Mouse (Mus musculus): ENCODE measurements around the gene Dll1. TPM values are rescaled to one million over a fixed set of nuclear protein-coding genes. Genes with fewer than 3 reads are reported as not detected.

Gene Dll1
- 14.2 and 16.0 TPM in 2 replicates for polyA plus RNA-seq (2015; fragmentation: Nextera tagmentation; extraction: Ambion mirVana)

- Histone ChIP-seq H3K27ac (peak within 1 kb of the TSS; percentile 69; the same call in 1 of the 2 replicates), H3K4me1 (peaks cover 35% of the 10 kb centered on the region), H3K9me3 (no peaks in the 10 kb centered on the region), H3K36me3 (no peaks in the 10 kb centered on the region), H3K4me2 (peak within 1 kb of the TSS; percentile 99), H3K27me3 (replicated peaks) (peaks cover 22% of the 10 kb centered on the region), H3K4me3 (replicated peaks) (peak within 1 kb of the TSS; percentile 63), H3K9ac (peak within 1 kb of the TSS; percentile 52; the same call in 1 of the 2 replicates)
- ATAC-seq (ENCODE audit: insufficient read depth, low FRiP score, low read depth) = no peak
- under 1% methylated on average over 36 of the region's 36 CpGs for WGBS
These were observed at the start of gene Dll1 for GRCm38 (mm10) chr17:15376494-15377181. Gene Dll1 (minus strand): TSS chr17:15376872.

DNA sequence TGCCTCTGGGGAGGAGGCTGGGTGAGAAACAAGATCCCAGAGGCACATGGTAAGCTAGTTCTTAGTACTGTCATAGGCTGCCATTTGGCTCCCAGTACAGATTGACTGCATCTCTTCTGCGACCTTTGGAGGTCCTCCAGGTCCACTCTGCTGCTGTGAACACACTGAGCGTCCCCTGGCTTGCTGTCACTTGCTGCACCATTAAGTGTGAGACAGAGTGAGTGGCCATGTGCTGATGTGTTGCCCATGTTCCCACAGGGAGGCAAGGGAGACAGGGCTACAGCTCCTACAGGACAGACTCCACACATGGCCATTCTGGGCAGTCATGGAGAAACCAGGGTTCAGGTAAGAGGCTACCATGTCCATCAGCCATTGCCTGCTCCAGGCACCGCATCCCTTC lies 49.3 kb upstream of the Dll1 start:
- Histone ChIP-seq H3K9ac (no peak overlapping the region), H3K27ac (no peak overlapping the region), H3K4me1 (no peaks in the 10 kb centered on the region), H3K4me2 (no peak overlapping the region), H3K27me3 (replicated peaks) (no peaks in the 10 kb centered on the region), H3K9me3 (no peaks in the 10 kb centered on the region), H3K36me3 (peaks cover 54% of the 10 kb centered on the region), H3K4me3 (replicated peaks) (no peak overlapping the region)
- 82% methylated on average over 3 of the region's 3 CpGs for WGBS
- ATAC-seq (ENCODE audit: insufficient read depth, low FRiP score, low read depth) = no peak

GRCm38 (mm10) chr17:15423080-15423765 lies 46.6 kb upstream of the Dll1 start:
- no peak for ATAC-seq (ENCODE audit: insufficient read depth, low FRiP score, low read depth)
- Histone ChIP-seq H3K4me1 (no peaks in the 10 kb centered on the region), H3K9ac (no peak overlapping the region), H3K9me3 (no peaks in the 10 kb centered on the region), H3K4me3 (replicated peaks) (no peak overlapping the region), H3K27me3 (replicated peaks) (no peaks in the 10 kb centered on the region), H3K27ac (no peak overlapping the region), H3K36me3 (peaks cover 53% of the 10 kb centered on the region), H3K4me2 (no peak overlapping the region)
- whole genome bisulfite sequencing = 67% methylated on average over 8 of the region's 8 CpGs

DNA sequence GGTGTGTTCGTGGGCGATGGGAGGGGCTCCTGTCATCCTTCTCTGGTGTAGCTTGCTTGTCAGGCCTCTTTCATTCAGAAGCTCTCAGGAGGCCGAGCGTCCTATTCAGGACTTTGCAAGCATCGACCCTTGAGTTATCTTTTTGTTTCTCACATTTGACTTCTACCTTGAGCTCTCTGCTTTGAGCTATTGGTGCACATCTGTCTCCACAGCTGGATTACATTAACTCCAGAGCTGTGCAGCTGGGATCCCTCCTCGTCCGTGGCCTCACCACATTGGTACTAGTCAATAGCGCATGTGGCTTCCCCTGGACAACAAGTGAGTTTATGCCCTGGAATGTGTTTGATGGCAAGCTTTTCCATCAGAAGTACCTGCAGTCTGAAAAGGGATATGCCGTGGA lies 46.0 kb upstream of the Dll1 start:
- Histone ChIP-seq H3K9me3 (no peaks in the 10 kb centered on the region), H3K4me1 (no peaks in the 10 kb centered on the region), H3K36me3 (peaks cover 58% of the 10 kb centered on the region), H3K4me3 (replicated peaks) (no peak overlapping the region), H3K27me3 (replicated peaks) (no peaks in the 10 kb centered on the region), H3K4me2 (no peak overlapping the region), H3K9ac (no peak overlapping the region), H3K27ac (no peak overlapping the region)
- 93% methylated on average over 9 of the region's 9 CpGs for WGBS
- ATAC-seq (ENCODE audit: insufficient read depth, low FRiP score, low read depth) = no peak

- Histone ChIP-seq H3K4me2 (no peak overlapping the region), H3K27ac (no peak overlapping the region), H3K4me3 (replicated peaks) (no peak overlapping the region), H3K9ac (no peak overlapping the region), H3K27me3 (replicated peaks) (no peaks in the 10 kb centered on the region), H3K9me3 (no peaks in the 10 kb centered on the region), H3K36me3 (peaks cover 59% of the 10 kb centered on the region), H3K4me1 (no peaks in the 10 kb centered on the region)
- whole genome bisulfite sequencing = 96% methylated on average over 6 of the region's 6 CpGs
- no peak for ATAC-seq (ENCODE audit: insufficient read depth, low FRiP score, low read depth)
These were observed 44.8 kb upstream of the Dll1 start for GRCm38 (mm10) chr17:15421446-15421845.

DNA sequence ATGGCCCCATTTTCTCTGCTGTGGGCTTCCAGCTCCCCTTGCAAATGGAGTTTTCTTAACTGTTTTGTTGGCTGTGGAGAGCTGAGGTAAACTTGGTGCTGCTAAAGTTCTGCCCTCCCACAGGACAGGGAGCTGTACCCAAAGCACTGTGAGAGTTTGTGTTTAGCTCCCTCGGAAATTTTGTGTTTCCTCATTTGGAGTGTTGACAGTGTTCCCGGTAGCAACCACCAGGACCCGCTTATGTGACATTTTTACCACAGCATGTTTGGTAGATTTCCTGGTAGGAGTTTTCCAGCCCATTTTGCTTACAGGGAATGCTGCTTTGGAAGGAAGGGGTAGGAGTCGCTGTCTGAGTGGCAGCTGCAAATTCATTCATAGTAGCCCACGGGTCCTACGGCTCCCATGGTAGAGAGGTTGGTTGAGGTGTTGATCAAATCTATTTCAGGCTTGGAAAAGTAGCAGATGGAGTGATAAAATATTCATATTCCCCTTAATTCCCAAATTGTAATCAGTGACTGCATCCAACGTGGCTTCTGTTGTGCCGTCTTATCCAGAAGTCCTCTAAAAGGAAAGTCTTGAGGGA lies 43.4 kb upstream of the Dll1 start:
- Histone ChIP-seq H3K4me2 (no peak overlapping the region), H3K27ac (no peak overlapping the region), H3K4me3 (replicated peaks) (no peak overlapping the region), H3K27me3 (replicated peaks) (no peaks in the 10 kb centered on the region), H3K36me3 (peaks cover 51% of the 10 kb centered on the region), H3K9me3 (no peaks in the 10 kb centered on the region), H3K4me1 (no peaks in the 10 kb centered on the region), H3K9ac (no peak overlapping the region)
- ATAC-seq (ENCODE audit: insufficient read depth, low FRiP score, low read depth) = no peak
- 90% methylated on average over 8 of the region's 8 CpGs for WGBS

GRCm38 (mm10) chr17:15419534-15419933 lies 42.9 kb upstream of the Dll1 start:
- Histone ChIP-seq H3K36me3 (peaks cover 51% of the 10 kb centered on the region), H3K4me2 (no peak overlapping the region), H3K4me3 (replicated peaks) (no peak overlapping the region), H3K27ac (no peak overlapping the region), H3K9me3 (no peaks in the 10 kb centered on the region), H3K9ac (no peak overlapping the region), H3K4me1 (no peaks in the 10 kb centered on the region), H3K27me3 (replicated peaks) (no peaks in the 10 kb centered on the region)
- 88% methylated on average over 8 of the region's 8 CpGs for WGBS
- no peak for ATAC-seq (ENCODE audit: insufficient read depth, low FRiP score, low read depth)

DNA sequence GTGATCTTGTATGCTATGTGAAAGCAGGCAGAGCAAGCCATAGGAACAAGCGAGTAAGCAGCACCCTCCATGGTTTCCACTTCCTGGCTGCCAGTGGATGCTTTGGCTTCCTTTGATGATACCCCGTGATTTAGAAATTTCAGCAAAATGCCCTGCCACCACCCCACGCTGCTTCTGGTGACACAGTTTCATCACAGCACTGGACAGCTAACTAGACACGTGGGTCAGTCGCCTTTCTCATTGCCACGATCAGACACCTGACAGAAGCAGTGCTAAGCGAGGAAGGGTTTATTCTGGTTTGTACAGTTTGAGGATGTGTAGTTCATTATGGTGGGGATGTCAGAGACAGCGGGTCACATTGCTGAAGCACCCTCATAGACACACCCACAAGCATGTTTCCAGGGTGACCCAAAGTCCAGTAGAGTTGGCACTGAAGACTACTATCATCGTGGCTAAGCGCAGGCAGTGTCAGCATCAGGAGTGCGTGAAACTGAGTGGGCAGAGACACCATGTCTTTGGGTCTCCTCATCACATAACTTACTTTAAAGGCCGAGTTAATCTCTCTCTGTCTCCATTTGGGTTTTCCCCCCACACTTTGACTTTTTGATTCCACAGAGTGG lies 40.0 kb upstream of the Dll1 start:
- H3K27me3 ChIP-seq (replicated peaks) = no peaks in the 10 kb centered on the region
- H3K9ac ChIP-seq = no peak overlapping the region
- 90% methylated on average over 12 of the region's 12 CpGs for WGBS
- H3K36me3 ChIP-seq = peaks cover 33% of the 10 kb centered on the region
- ATAC-seq (ENCODE audit: insufficient read depth, low FRiP score, low read depth) = no peak
- no peak overlapping the region for H3K27ac ChIP-seq
- H3K4me3 ChIP-seq (replicated peaks) = no peak overlapping the region
- no peak overlapping the region for H3K4me2 ChIP-seq
- H3K9me3 ChIP-seq = no peaks in the 10 kb centered on the region
- no peaks in the 10 kb centered on the region for H3K4me1 ChIP-seq

DNA sequence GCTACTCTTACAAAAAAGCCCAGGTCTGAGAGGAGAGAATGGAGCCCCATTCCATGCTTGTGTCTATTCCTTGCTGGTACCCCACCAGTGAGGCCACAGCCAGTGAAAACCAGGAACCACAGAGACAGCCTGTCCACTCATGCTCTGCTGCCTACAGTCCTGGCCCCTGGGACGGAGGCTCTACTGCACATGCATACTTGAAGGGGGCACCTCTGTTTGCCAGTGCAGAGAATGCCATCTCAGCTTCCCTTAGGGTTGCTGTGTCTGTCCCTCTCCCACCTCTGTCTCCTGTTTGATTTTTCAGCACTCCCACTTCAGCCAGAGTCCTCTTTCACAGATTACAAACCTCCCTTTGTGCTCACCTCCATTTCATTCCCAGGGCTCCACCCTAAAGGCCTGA lies 34.2 kb upstream of the Dll1 start:
- no peak overlapping the region for H3K9ac ChIP-seq
- no peak for ATAC-seq (ENCODE audit: insufficient read depth, low FRiP score, low read depth)
- H3K4me3 ChIP-seq (replicated peaks) = no peak overlapping the region
- no peaks in the 10 kb centered on the region for H3K27me3 ChIP-seq (replicated peaks)
- WGBS = 91% methylated on average over 1 of the region's 1 CpGs
- H3K36me3 ChIP-seq = peaks cover 38% of the 10 kb centered on the region
- H3K4me1 ChIP-seq = no peaks in the 10 kb centered on the region
- no peak overlapping the region for H3K27ac ChIP-seq
- H3K9me3 ChIP-seq = no peaks in the 10 kb centered on the region
- H3K4me2 ChIP-seq = no peak overlapping the region

DNA sequence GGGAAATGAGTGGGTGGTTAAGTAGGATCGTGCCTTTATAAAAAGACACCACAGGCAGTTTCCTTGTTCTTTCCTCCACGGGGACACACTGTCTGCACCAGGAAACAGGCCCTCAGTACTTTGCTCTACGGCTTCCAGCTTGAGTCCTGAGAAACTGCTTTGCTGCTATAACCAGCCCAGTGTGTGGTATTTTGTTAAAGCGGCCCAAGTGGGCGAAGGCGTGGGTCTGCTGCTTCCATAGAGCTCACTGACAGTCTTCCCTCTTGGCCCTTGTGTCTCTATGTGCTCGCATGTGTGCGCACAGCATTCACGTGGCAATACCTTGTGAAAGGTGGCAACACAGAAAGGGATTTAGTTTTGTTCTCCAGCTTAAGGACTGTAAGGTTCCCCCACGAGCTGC lies 32.6 kb upstream of the Dll1 start:
- peaks cover 31% of the 10 kb centered on the region; the same call in 1 of the 2 replicates for H3K36me3 ChIP-seq
- 90% methylated on average over 10 of the region's 10 CpGs for WGBS

GRCm38 (mm10) chr17:15406576-15406975 lies 29.9 kb upstream of the Dll1 start:
- Histone ChIP-seq H3K27ac (no peak overlapping the region), H3K4me2 (no peak overlapping the region), H3K4me1 (no peaks in the 10 kb centered on the region), H3K4me3 (replicated peaks) (no peak overlapping the region), H3K9ac (no peak overlapping the region), H3K36me3 (peaks cover 49% of the 10 kb centered on the region), H3K9me3 (no peaks in the 10 kb centered on the region), H3K27me3 (replicated peaks) (no peaks in the 10 kb centered on the region)
- 79% methylated on average over 2 of the region's 2 CpGs for WGBS
- no peak for ATAC-seq (ENCODE audit: insufficient read depth, low FRiP score, low read depth)

More for the DNA sequence above, 32.6 kb upstream of the Dll1 start:
- no peak overlapping the region for H3K9ac ChIP-seq
- no peaks in the 10 kb centered on the region for H3K9me3 ChIP-seq
- no peaks in the 10 kb centered on the region for H3K27me3 ChIP-seq (replicated peaks)
- H3K4me2 ChIP-seq = no peak overlapping the region
- no peaks in the 10 kb centered on the region for H3K4me1 ChIP-seq
- no peak for ATAC-seq (ENCODE audit: insufficient read depth, low FRiP score, low read depth)
- no peak overlapping the region for H3K27ac ChIP-seq
- no peak overlapping the region for H3K4me3 ChIP-seq (replicated peaks)

- 0 out of 2 replicates have a peak, but pooled peaks cover 5% of the 10 kb centered on the region for H3K4me1 ChIP-seq
- no peak overlapping the region for H3K4me3 ChIP-seq (replicated peaks)
- WGBS = 95% methylated on average over 17 of the region's 17 CpGs
- peaks cover 25% of the 10 kb centered on the region for H3K36me3 ChIP-seq
- H3K9me3 ChIP-seq = no peaks in the 10 kb centered on the region
- H3K27me3 ChIP-seq (replicated peaks) = no peaks in the 10 kb centered on the region
- H3K27ac ChIP-seq = no peak overlapping the region
- ATAC-seq (ENCODE audit: insufficient read depth, low FRiP score, low read depth) = no peak
- no peak overlapping the region for H3K9ac ChIP-seq
- H3K4me2 ChIP-seq = no peak overlapping the region
These were observed 25.0 kb upstream of the Dll1 start for GRCm38 (mm10) chr17:15401716-15402115.

Data from stomach, embryonic 15.5 days (tissue).